Mouse (Mus musculus) brain, embryonic 14.5 days (tissue): ENCODE results near the gene Zbtb9.
A peak's percentile ranks its signal among the peaks of the same experiment; 100 is the strongest.

ENCODE experiments used
- CTCF ChIP-seq: fragments of 200-500 bp; IDR thresholded peaks from 2 replicates; pipeline ENCODE4 v1.5.1; 2012; ENCODE audit warnings: inconsistent platforms, mild to moderate bottlenecking, moderate library complexity, borderline replicate concordance; ENCODE audit not compliant: insufficient read depth, insufficient read length; ENCODE audit errors: extremely low read depth
- POLR2A ChIP-seq: fragments of 200-500 bp; IDR thresholded peaks from 2 replicates; pipeline ENCODE4 v1.6.1; 2012; ENCODE audit warnings: mild to moderate bottlenecking, inconsistent platforms, borderline replicate concordance; ENCODE audit not compliant: poor library complexity, insufficient read depth, insufficient read length, severe bottlenecking; ENCODE audit errors: extremely low read depth

DNA sequence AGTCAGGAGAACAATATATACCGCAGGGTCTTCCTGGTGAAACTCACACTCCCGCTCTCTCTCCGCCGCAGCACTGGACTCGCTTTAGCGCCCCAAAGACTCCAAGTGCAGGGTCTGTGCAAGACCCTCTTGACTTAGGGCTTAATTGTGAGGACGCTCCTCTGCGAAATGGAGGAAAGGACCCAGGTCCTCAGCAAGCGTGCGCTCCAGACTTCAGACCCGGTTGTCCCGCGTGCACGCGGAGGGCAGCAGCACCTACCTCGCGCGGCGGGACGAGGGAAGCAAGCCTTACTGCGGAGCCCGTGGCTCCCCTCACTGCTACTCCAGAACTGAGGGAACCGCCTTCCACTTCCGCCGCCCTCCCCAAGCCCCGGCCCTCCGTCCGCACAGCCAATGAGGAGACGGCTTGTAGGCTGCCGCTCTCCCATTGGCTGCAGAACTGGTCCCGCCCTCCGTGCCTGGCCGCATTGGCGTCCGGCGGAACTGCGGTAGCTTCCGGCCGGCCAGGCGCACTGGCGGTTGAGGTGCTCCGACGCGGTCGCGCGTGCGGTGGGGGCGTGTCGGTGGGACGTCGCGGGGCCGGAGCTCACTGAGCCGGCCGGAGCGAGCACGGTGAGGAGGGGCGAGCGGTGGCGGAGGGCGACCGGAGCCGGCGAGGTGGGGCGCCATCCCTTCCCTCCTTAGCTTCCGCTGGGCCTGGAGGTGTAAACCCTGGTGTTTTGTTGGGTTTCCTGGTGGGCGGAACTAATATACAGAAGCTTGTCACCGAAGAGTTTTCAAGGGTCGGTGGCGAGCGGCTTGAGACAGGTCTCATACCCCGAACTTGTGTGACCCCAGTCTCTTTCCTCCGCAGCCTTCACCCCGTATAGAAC is at the start of gene Zbtb9:
- TF ChIP-seq CTCF (no peak), POLR2A (peak; percentile 85)
